Mouse (Mus musculus) thymus, adult 2 months (tissue): ENCODE data around the gene Opn3.

Source experiments
- CTCF ChIP-seq: fragments of 200-500 bp; IDR thresholded peaks from 2 replicates; pipeline ENCODE4 v1.5.1; 2012; ENCODE audit warnings: mild to moderate bottlenecking, control low read depth, low read length, moderate library complexity, borderline replicate concordance; ENCODE audit not compliant: control insufficient read depth, poor library complexity, insufficient read depth; ENCODE audit errors: extremely low read depth
- POLR2A ChIP-seq: fragments of 200-500 bp; IDR thresholded peaks from 2 replicates; pipeline ENCODE4 v1.6.1; 2012; ENCODE audit warnings: mild to moderate bottlenecking, low read length, control low read depth, moderate library complexity; ENCODE audit not compliant: control insufficient read depth, poor library complexity, insufficient read depth; ENCODE audit errors: extremely low read depth

DNA sequence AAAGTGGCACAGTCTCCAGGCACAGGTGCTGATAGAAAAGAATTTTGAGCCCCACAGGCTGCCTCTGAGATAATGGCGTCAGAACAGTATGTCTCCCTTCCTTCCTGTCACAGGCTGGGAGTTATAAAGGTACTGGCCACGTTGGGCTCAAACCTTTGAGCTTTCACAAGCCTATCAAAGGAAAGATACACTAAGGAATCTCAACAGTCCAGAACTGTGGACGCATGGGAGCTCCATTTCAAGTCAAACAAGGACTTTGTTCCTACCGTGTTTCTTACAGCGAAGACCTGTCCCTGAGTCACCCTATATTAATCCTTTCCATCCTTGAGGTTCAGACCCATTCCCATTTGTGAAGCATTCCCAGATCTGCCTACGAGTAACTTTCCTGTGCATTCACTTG, 15.1 kb downstream of the Opn3 start:
- no peak for TF ChIP-seq CTCF
- no peak for TF ChIP-seq POLR2A
